Mouse (Mus musculus) midbrain, embryonic 16.5 days (tissue): Measurements from ENCODE around the gene Arv1. TPM values are rescaled to one million over a fixed set of nuclear protein-coding genes. Genes with fewer than 3 reads are reported as not detected.

Experiments used
- ATAC-seq: fragments of 200-750 bp; cut with Nextera tagmentation; 2 replicates; pipeline ENCODE4 v1.8.0; 2017; ENCODE audit warnings: moderate TSS enrichment
- H3K27ac ChIP-seq: fragments of 300-500 bp; sonication (generic); 2 replicates; pipeline ENCODE4 v1.5.1; 2014; ENCODE audit warnings: mild to moderate bottlenecking, low read length, mixed read lengths
- H3K27me3 ChIP-seq: fragments of 300-500 bp; sonication (generic); 2 replicates; pipeline ENCODE4 v1.6.1; 2014; ENCODE audit warnings: low read depth, low read length, mixed read lengths; ENCODE audit not compliant: control insufficient read depth, insufficient read depth
- H3K36me3 ChIP-seq: fragments of 300-500 bp; sonication (generic); 2 replicates; pipeline ENCODE4 v1.6.1; 2014; ENCODE audit warnings: mild to moderate bottlenecking, low read length, moderate library complexity, mixed read lengths; ENCODE audit not compliant: control insufficient read depth, insufficient read depth
- H3K4me1 ChIP-seq: fragments of 300-500 bp; sonication (generic); 2 replicates; pipeline ENCODE4 v1.6.1; 2014; ENCODE audit warnings: mild to moderate bottlenecking, low read length, mixed read lengths; ENCODE audit not compliant: control insufficient read depth, insufficient read depth
- H3K4me2 ChIP-seq: fragments of 300-500 bp; sonication (generic); 2 replicates; pipeline ENCODE4 v1.6.1; 2014; ENCODE audit warnings: mild to moderate bottlenecking, low read length, mixed read lengths
- H3K4me3 ChIP-seq: fragments of 300-500 bp; sonication (generic); 2 replicates; pipeline ENCODE4 v1.5.1; 2014; ENCODE audit warnings: low read depth, mild to moderate bottlenecking, low read length, moderate library complexity, mixed read lengths
- H3K9ac ChIP-seq: fragments of 300-500 bp; sonication (generic); 2 replicates; pipeline ENCODE4 v1.6.1; 2014; ENCODE audit warnings: low read depth, low read length, mixed read lengths
- H3K9me3 ChIP-seq: fragments of 300-500 bp; sonication (generic); replicated peaks from 2 replicates; pipeline ENCODE4 v1.6.1; 2014; ENCODE audit warnings: mild to moderate bottlenecking, low read length, mixed read lengths; ENCODE audit not compliant: control insufficient read depth, poor library complexity, severe bottlenecking
- WGBS: fragments of 180-500 bp; shearing (Covaris S2); extraction: QIAGEN DNeasy Blood & Tissue Kit; methylation state at CpG from one replicate; pipeline ENCODE4 v1.1.7; 2014; 5-methylcytosine and 5-hydroxymethylcytosine counted together
- polyA plus RNA-seq: library from polyadenylated mRNA; unstranded; fragments of >200 nt; fragmentation: Nextera tagmentation; extraction: Ambion mirVana; gene quantifications from 2 replicates; pipeline ENCODE4 v1.2.1, GENCODE M21; 2015

Arv1 gene
- 34.8 and 36.0 TPM in 2 replicates for polyA plus RNA-seq

DNA sequence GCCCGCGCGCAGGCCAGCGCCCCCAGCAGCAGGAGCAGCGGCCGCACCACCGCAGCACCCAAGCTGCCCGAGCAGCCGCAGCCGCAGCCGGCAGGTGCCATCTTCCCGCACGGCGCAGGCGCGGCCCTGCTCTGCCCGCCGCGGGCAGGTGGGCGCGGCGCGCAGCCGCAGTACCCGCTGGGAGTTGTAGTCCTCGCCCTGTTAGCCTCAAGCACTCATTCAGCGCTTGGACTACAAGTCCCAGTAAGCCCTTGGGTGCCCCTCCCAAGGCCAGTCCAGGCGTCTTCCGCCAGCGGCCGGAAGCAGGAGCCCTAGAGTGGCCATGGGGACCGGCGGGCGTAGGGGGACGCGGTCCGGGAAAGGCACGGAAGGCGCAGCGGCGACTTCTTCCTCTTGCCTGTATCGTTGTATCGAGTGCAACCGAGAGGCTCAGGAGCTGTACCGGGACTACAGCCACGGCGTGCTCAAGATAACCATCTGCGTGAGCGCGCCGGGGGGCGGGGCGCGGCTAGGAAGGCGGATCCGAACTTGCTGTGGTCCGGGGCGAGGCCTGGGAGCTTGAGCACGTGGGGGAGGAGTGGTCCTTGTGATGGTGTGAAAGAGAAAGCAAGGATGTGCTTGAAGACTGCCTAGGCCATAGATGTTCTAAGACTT is at the start of gene Arv1, which contains the start of gene Ttc13:
Arv1 (plus strand) TSS at position 278 of the 654 bp plus-strand sequence.
Ttc13 (minus strand) TSS at position 122 of the 654 bp plus-strand sequence.
- Histone ChIP-seq H3K4me2 (peak within 1 kb of the TSS; percentile 93), H3K36me3 (peaks cover 4% of the 10 kb centered on the region; the same call in 1 of the 2 replicates), H3K9me3 (no peaks in the 10 kb centered on the region), H3K4me3 (peak within 1 kb of the TSS; percentile 66), H3K27me3 (no peaks in the 10 kb centered on the region), H3K27ac (peak within 1 kb of the TSS; percentile 82), H3K4me1 (peaks cover 24% of the 10 kb centered on the region), H3K9ac (peak within 1 kb of the TSS; percentile 82)
- WGBS: under 1% methylated on average over 54 of the region's 59 CpGs
- ATAC-seq: peak; percentile 99

DNA sequence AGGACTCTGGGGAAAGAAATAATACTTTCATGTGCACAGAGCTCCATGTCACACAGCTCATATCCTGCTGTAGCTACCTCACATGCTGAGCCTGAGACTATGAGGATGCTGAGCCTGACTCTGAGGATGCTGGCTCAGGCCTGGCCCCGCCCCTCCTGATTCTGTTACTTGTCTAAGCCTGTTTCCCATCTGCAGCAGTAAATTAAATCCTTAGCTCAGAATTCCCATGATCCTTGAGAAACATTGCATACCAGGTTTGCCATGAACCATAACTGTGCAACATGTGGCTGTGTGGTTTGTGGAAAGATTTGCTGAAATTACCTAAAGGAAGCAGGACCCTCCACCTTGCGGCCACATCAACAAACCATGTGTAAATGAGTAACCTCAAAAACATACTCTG is 49.6 kb upstream of the Arv1 start:
- Histone ChIP-seq H3K9me3 (no peaks in the 10 kb centered on the region), H3K4me1 (no peaks in the 10 kb centered on the region), H3K36me3 (peaks cover 14% of the 10 kb centered on the region), H3K27ac (no peak overlapping the region), H3K4me3 (no peak overlapping the region), H3K4me2 (no peak overlapping the region), H3K9ac (no peak overlapping the region), H3K27me3 (no peaks in the 10 kb centered on the region)
- 99% methylated on average over 2 of the region's 2 CpGs for WGBS
- no peak for ATAC-seq

DNA sequence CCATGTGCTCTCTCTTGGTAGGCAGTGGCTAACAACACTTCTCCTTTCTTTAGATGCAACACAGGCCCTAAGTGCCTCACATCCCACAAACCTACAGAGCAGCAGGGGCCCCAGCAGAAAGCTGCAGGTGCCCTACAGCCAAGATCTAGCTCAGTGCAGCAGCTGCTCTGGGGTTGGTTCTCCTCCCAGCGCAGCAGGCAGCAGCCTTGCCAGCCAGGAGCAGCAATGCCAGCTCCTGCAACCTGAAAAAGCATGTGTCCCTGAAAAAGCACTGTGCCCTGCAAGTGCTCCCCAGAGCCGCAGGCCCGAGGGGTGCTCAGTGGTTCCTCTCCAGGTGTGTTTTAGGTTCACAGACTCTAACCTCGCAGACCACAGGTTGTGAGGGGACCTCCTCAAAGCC is 45.3 kb upstream of the Arv1 start:
- H3K27ac ChIP-seq: peak overlapping the region; percentile 62; the same call in 1 of the 2 replicates
- peak overlapping the region; percentile 27; the same call in 1 of the 2 replicates for H3K9ac ChIP-seq
- WGBS: 97% methylated on average over 4 of the region's 4 CpGs
- H3K36me3 ChIP-seq: peaks cover 28% of the 10 kb centered on the region
- H3K9me3 ChIP-seq: no peaks in the 10 kb centered on the region
- no peaks in the 10 kb centered on the region for H3K27me3 ChIP-seq
- no peak overlapping the region for H3K4me2 ChIP-seq
- ATAC-seq: 0 out of 2 replicates have a peak, but pooled peaks have one; percentile 11
- no peaks in the 10 kb centered on the region for H3K4me1 ChIP-seq
- no peak overlapping the region for H3K4me3 ChIP-seq

DNA sequence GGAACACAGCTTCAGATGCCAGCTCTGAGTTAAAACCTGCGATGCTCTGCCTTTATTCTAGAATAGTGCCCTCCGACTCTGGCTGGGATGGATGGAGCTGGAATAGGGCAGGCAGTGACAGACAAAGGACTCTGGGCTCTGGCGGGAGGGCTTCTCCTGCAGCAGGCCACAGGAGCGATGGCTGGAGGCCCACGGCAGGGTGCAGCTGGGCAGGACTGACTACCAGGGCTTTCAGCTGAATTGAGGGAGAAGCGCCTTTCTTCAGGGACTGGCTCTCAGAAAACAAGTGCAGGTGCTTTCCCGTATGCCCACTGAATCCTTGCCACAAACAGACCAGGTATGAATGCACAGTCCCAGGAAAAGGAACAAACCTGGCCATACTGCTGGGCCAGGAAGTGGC is 44.9 kb upstream of the Arv1 start:
- peak; percentile 27 for ATAC-seq
- H3K36me3 ChIP-seq: peaks cover 28% of the 10 kb centered on the region
- no peak overlapping the region for H3K4me3 ChIP-seq
- 79% methylated on average over 7 of the region's 7 CpGs for WGBS
- H3K4me2 ChIP-seq: no peak overlapping the region
- peak overlapping the region; percentile 62 for H3K27ac ChIP-seq
- no peaks in the 10 kb centered on the region for H3K4me1 ChIP-seq
- no peaks in the 10 kb centered on the region for H3K27me3 ChIP-seq
- H3K9me3 ChIP-seq: no peaks in the 10 kb centered on the region
- peak overlapping the region; percentile 27; the same call in 1 of the 2 replicates for H3K9ac ChIP-seq

DNA sequence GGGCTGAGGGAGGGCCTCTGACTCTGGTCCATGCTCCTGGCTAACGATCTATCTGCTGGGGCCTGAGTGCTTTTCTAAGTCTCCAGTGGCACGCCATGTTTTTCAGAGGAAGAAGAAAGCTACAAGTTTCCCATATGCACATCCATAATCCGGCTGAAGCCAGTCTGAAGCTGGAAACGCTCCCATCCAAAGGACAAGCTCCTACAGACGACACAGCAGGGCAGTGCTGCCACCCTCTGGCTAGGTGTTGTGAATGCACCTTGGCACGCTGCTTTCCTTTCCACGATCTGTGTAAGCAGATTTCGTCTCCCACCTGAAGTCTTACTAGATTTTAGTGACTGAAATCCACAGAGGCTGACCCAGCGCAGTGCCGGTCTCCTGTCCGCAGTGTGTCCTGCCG is 44.5 kb upstream of the Arv1 start:
- Histone ChIP-seq H3K9ac (peak overlapping the region; percentile 27; the same call in 1 of the 2 replicates), H3K4me2 (no peak overlapping the region), H3K4me1 (no peaks in the 10 kb centered on the region), H3K36me3 (peaks cover 25% of the 10 kb centered on the region), H3K27ac (peak overlapping the region; percentile 62), H3K9me3 (no peaks in the 10 kb centered on the region), H3K4me3 (no peak overlapping the region), H3K27me3 (no peaks in the 10 kb centered on the region)
- WGBS: 48% methylated on average over 12 of the region's 12 CpGs
- peak; percentile 89 for ATAC-seq

DNA sequence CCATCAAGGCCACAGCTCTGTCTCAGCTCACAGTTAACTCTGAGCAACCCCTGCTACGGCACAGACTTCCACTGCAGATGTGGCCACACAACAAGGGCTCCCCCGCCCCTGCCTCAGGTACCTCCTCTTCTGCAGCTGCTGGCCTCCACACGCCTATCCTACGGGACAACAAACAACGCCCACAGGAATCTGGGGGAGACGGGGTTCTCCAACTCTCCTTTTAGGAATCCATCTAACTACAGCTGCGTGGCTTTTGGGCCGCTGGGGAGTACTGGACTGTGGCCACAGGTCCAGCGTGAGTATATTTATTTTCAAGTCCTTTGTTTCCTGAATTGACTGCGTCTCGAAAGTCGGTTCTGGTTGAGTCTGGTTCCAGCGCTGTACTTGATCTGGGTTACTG is 43.7 kb upstream of the Arv1 start:
- peaks cover 28% of the 10 kb centered on the region for H3K36me3 ChIP-seq
- no peaks in the 10 kb centered on the region for H3K27me3 ChIP-seq
- no peak overlapping the region for H3K9ac ChIP-seq
- ATAC-seq: no peak
- no peak overlapping the region for H3K4me3 ChIP-seq
- 94% methylated on average over 13 of the region's 13 CpGs for WGBS
- no peaks in the 10 kb centered on the region for H3K9me3 ChIP-seq
- no peaks in the 10 kb centered on the region for H3K4me1 ChIP-seq
- no peak overlapping the region for H3K27ac ChIP-seq
- no peak overlapping the region for H3K4me2 ChIP-seq

DNA sequence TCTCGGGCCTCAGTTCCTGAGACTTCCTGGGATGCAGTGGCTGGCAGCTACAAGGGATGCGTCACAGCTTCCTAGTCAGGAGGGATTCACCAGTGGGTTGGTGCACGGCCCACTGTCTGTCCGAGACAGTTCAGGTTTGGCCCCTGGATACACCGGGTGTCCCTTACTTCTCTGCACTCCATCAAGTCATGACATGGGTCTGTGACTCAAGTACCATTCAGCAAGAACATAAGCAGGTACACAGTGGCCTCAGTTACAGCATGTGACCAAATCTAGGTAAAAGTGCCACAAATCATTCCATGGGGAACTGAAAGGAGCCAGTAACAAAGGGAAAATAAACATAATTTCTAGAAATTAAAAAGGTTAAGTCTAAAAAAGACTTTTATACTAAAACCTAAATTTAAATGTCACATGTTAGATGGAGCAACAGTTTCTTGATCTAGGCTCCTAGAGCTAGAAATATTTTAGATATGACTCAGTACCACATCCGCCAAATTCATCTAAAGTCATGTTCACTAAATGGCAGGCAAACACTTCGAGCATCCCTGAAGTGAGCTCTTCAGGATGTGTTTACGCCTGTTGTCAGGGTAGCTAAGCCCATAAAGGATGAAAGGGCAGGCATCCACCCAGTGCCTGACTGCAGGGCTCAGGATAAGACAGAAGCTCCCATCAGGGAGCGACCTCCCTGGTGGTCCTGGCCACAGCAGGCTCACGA is 40.7 kb upstream of the Arv1 start:
- no peak overlapping the region for H3K9ac ChIP-seq
- H3K4me3 ChIP-seq: no peak overlapping the region
- no peak for ATAC-seq
- H3K27ac ChIP-seq: no peak overlapping the region
- no peak overlapping the region for H3K4me2 ChIP-seq
- H3K9me3 ChIP-seq: no peaks in the 10 kb centered on the region
- H3K36me3 ChIP-seq: peaks cover 27% of the 10 kb centered on the region
- no peaks in the 10 kb centered on the region for H3K27me3 ChIP-seq
- WGBS: 58% methylated on average over 10 of the region's 10 CpGs
- H3K4me1 ChIP-seq: no peaks in the 10 kb centered on the region

DNA sequence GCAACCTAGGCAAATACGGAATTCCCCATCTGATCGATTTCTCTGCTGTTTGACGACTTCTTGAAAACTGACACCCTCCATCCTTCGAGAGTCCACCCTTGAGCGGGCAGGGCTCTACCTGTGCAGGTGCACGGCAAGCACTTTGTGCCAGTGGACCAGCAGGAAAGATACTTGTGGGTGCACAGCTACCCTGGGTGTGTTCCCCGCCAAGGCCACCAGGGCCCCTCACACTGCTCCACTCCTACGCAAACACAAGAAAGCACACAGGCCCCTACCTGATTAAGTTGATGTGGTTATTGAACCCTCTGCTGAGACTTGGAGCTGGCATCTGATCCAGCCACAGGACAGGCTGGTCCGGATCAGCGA is 40.2 kb upstream of the Arv1 start:
- Histone ChIP-seq H3K27me3 (no peaks in the 10 kb centered on the region), H3K36me3 (peaks cover 27% of the 10 kb centered on the region), H3K4me3 (no peak overlapping the region), H3K4me2 (no peak overlapping the region), H3K4me1 (no peaks in the 10 kb centered on the region), H3K27ac (no peak overlapping the region), H3K9ac (no peak overlapping the region), H3K9me3 (no peaks in the 10 kb centered on the region)
- 42% methylated on average over 10 of the region's 10 CpGs for WGBS
- no peak for ATAC-seq

DNA sequence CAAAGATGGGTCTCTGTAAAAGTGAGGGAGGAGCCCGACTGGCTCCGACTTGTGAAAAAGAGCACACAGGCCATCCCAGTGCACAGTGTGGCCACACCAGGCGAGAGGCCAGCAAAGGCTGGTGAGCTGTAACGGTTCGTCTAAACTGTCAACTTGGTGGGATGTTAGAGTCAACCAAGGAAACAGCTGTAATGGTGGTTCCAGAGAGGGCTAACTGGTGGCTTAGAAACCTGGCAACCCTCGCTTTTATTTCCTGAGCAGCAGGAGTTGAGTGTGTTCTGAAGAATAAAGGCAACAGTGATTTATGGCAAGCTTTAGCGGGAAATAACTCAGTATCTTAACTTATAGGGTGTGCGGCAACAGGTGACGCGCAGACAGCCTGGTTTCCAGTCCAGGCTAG is 39.7 kb upstream of the Arv1 start:
- H3K27ac ChIP-seq: no peak overlapping the region
- no peaks in the 10 kb centered on the region for H3K9me3 ChIP-seq
- no peak overlapping the region for H3K4me2 ChIP-seq
- no peak overlapping the region for H3K9ac ChIP-seq
- ATAC-seq: no peak
- no peak overlapping the region for H3K4me3 ChIP-seq
- no peaks in the 10 kb centered on the region for H3K27me3 ChIP-seq
- 77% methylated on average over 10 of the region's 10 CpGs for WGBS
- H3K4me1 ChIP-seq: no peaks in the 10 kb centered on the region
- peaks cover 27% of the 10 kb centered on the region for H3K36me3 ChIP-seq
